In the genomic region with DNA sequence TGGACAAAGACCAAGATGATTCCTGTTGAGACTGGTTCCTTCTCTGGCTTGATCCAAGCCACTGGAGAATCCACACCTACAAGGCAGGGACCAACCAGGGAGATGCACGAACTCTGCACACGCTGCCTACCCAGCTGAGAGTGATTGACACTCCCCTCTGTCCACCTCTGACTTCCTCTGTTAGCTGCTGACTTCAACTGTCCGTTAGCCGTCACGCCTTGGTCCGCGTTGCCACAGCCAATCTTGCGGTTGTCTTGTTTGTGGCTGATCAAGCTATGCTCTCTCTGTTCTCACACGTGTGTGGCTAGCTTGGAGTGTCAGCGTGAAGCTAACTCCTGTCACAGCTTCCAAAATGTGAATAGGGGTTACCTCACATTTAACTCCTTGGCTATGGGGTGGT, we compare ENCODE assay signal across 17 mouse cellular contexts.
"Had no signal": no experiment of that assay in that cellular context is flagged by ENCODE, and none has a peak within 500 bp of the region (broad histone marks: within the 10 kb centered on the region; RNA-seq: fewer than 3 reads in every experiment).

No protein-coding gene starts in this region.

- H3K4me2 ChIP-seq: liver, embryonic 11.5 days; liver, embryonic 15.5 days; lung, embryonic 15.5 days; midbrain, embryonic 12.5 days; neural tube, embryonic 12.5 days had no signal

- DNase-seq: kidney, adult 8-10 months; kidney, postnatal 36 days; lung, postnatal 14 days; thymus, adult 2 months; thymus, postnatal 25 days had no signal

- H3K27ac ChIP-seq: kidney, postnatal 0 days; layer of hippocampus, adult 2 months; limb, embryonic 10.5 days; liver, embryonic 15.5 days; lung, embryonic 15.5 days; macrophage; midbrain, embryonic 12.5 days; neural tube, embryonic 12.5 days had no signal

- H3K27me3 ChIP-seq: neural tube, embryonic 12.5 days had no signal

- H3K36me3 ChIP-seq: limb, embryonic 10.5 days; liver, embryonic 15.5 days; lung, embryonic 15.5 days; midbrain, embryonic 12.5 days; neural tube, embryonic 12.5 days had no signal

- H3K9ac ChIP-seq: liver, embryonic 15.5 days; lung, embryonic 15.5 days; midbrain, embryonic 12.5 days; neural tube, embryonic 12.5 days had no signal

- H3K9me3 ChIP-seq: limb, embryonic 10.5 days; liver, embryonic 15.5 days; lung, embryonic 15.5 days; midbrain, embryonic 12.5 days; neural tube, embryonic 12.5 days had no signal

- H3K4me3 ChIP-seq: layer of hippocampus, adult 2 months; limb, embryonic 10.5 days; liver, embryonic 15.5 days; lung, embryonic 15.5 days; midbrain, embryonic 12.5 days; myocyte; neural tube, embryonic 12.5 days had no signal

- ATAC-seq: inflammation-experienced regulatory T-cells, adult 6 months; intestine, postnatal 0 days had no signal
